Mouse (Mus musculus): ENCODE data around the gene Gstm4. TPM values are rescaled to one million over a fixed set of nuclear protein-coding genes. Genes with fewer than 3 reads are reported as not detected.
A peak's percentile ranks its signal among the peaks of the same experiment; 100 is the strongest.
"Not testable (repeated sequence)": the region's sequence is repeated elsewhere in the genome, so short reads cannot be mapped to it uniquely, and the experiment has no call there.

The Gstm4 gene
- total and polyA plus RNA-seq, 2 experiments from 2014 or later, result 6.7 to 23.0 TPM

DNA sequence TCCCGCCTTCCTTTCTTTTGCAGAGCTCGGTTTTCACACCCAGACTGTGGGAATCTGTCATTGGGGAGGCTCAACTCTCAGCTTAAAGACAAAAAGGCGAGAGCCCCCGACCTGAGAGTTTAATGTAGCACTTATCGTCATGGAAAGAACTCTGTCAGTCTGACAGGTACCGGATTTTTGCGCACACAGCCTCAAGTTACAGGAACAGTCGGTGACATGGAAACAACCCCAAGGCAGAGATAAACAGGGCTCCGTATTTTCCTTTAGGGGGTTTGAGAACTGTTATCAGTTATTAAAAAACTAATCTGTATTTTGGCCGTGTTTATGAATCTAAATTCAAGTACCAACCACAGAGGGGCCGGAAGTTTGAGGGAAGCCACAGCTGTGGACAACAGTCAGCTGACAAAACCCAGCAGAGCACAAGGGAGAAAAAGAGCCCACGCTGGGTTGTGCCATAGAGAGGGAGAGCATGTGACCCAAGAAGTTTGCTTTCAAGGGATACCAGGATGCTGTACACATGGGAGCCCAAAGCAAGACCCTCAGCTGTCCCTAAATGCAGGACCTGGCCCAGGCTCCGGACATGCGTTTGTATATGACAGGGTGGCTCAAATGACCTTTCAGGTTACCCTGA lies 26.4 kb downstream of the Gstm4 start:
- Histone ChIP-seq H3K9me3 (ENCODE audit: low read length) (no peaks in the 10 kb centered on the region), H3K9ac (replicated peaks; ENCODE audit: low read length) (peak overlapping the region; percentile 35; the same call in 1 of the 2 replicates), H3K4me2 (ENCODE audit: low read depth, low read length) (peak overlapping the region; percentile 76), H3K36me3 (ENCODE audit: insufficient read depth, low read length) (no peaks in the 10 kb centered on the region), H3K4me1 (ENCODE audit: insufficient read depth, low read length) (peaks cover 10% of the 10 kb centered on the region), H3K27ac (peak overlapping the region; percentile 91; the same call in 1 of the 2 replicates), H3K27me3 (ENCODE audit: insufficient read depth, low read length) (no peaks in the 10 kb centered on the region), H3K4me3 (ENCODE audit: low read length) (peak overlapping the region; percentile 41)
- ATAC-seq (no peak), DNase-seq (ENCODE audit: low spot score) (peak; percentile 14)
- WGBS, result 23% methylated on average over 14 of the region's 14 CpGs
- TF ChIP-seq CTCF (IDR thresholded peaks at IDR 0.05; ENCODE audit: low read depth), result no peak

DNA sequence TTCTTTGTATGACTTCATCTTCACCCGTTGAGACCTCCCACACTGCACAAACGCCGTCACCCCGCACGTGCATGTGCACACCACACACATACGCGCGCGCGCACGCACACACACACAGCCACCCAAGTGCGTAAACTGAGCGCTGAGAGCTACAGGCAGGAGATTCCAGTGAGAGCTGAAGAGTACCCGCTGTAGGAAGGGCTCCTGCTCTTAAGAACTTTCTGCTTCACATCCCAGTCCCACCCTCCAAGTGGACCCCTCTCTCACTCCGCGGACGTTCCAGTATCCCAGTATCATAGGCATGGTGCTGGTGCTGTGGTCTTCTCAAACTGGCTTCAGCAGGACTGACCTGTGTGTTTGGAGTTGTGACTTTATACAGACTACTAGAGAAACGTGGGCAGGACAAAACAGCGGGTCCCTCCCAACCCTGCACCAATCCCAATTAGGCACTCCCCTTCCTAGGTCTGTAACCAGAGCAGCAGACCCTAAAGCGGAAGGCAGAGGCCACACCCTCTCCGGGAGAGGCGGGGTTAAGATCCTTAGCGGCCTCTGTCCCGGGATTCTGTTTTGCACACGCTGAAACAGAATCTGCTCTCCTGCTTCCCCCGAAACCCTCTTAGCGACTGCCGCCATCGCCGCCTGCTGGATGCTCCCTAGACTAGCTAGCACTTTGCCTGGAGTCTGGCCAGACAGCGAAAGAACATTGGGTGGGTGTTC lies 27.1 kb downstream of the Gstm4 start, which contains the start of gene Gstm1:
Gstm1 (minus strand) TSS at position 501 of the 717 bp plus-strand sequence.
- no peaks in the 10 kb centered on the region for H3K27me3 ChIP-seq (ENCODE audit: insufficient read depth, low read length)
- under 1% methylated on average over 31 of the region's 31 CpGs for WGBS
- peak within 1 kb of the TSS; percentile 41 for H3K4me3 ChIP-seq (ENCODE audit: low read length)
- peak; percentile 94 for TF ChIP-seq CTCF (IDR thresholded peaks at IDR 0.05; ENCODE audit: low read depth)
- H3K9ac ChIP-seq (replicated peaks; ENCODE audit: low read length), result peak within 1 kb of the TSS; percentile 63
- ATAC-seq, result peak; percentile 97
- H3K9me3 ChIP-seq (ENCODE audit: low read length), result no peaks in the 10 kb centered on the region
- H3K36me3 ChIP-seq (ENCODE audit: insufficient read depth, low read length), result no peaks in the 10 kb centered on the region
- H3K4me1 ChIP-seq (ENCODE audit: insufficient read depth, low read length), result peaks cover 16% of the 10 kb centered on the region
- peak within 1 kb of the TSS; percentile 76 for H3K4me2 ChIP-seq (ENCODE audit: low read depth, low read length)
- peak; percentile 96 for DNase-seq (ENCODE audit: low spot score)
- H3K27ac ChIP-seq, result peak within 1 kb of the TSS; percentile 91

DNA sequence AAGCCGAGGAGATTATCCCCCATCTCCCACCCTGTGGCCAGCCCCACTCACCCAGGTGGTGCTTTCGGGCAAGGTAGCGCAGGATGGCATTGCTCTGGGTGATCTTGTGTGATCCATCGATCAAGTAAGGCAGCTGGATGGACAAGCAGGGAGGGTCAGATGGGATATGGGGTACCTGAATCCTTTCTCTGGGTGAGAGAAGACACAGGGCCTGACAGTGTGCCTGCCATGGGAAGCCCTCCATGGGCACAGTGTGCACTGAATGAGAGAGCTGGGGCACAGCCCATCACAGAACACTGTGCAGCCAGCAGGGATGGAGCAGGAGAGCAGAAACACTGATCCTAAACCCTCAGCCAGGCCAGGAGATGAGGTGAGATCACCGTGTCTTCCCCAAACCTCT lies 28.2 kb downstream of the Gstm4 start:
- Histone ChIP-seq H3K4me1 (ENCODE audit: insufficient read depth, low read length) (peaks cover 16% of the 10 kb centered on the region), H3K4me2 (ENCODE audit: low read depth, low read length) (peak overlapping the region; percentile 76), H3K4me3 (ENCODE audit: low read length) (peak overlapping the region; percentile 41; the same call in 1 of the 2 replicates), H3K9ac (replicated peaks; ENCODE audit: low read length) (0 out of 2 replicates have a peak overlapping the region, but pooled peaks have one; percentile 63), H3K27ac (peak overlapping the region; percentile 91; the same call in 1 of the 2 replicates)
- not testable (repeated sequence) for H3K9me3 ChIP-seq (ENCODE audit: low read length); DNase-seq (ENCODE audit: low spot score); H3K27me3 ChIP-seq (ENCODE audit: insufficient read depth, low read length); ATAC-seq; H3K36me3 ChIP-seq (ENCODE audit: insufficient read depth, low read length)
- 87% methylated on average over 5 of the region's 5 CpGs for WGBS

DNA sequence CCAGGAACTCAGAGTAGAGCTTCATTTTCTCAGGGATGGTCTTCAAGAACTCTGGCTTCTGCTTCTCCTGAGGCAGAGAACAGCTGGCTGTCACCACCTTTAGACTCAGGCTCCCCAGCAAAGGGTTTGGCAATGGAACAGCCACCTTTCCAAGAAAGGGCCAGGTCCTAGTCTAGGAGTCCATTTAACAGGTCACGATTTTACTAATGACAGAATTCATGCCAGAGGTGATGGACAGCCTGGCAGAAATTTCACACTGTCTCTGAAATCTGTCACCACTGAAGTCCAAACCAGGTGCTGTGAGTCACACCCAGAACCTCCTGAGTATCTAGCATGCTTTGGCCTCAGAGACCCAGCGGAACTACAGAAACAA lies 29.7 kb downstream of the Gstm4 start:
- WGBS, result 89% methylated on average over 2 of the region's 2 CpGs
- no peaks in the 10 kb centered on the region for H3K27me3 ChIP-seq (ENCODE audit: insufficient read depth, low read length)
- H3K27ac ChIP-seq, result no peak overlapping the region
- no peaks in the 10 kb centered on the region for H3K36me3 ChIP-seq (ENCODE audit: insufficient read depth, low read length)
- H3K9me3 ChIP-seq (ENCODE audit: low read length), result no peaks in the 10 kb centered on the region
- no peak overlapping the region for H3K4me3 ChIP-seq (ENCODE audit: low read length)
- ATAC-seq (no peak), DNase-seq (ENCODE audit: low spot score) (no peak)
- no peak for TF ChIP-seq CTCF (IDR thresholded peaks at IDR 0.05; ENCODE audit: low read depth)
- H3K9ac ChIP-seq (replicated peaks; ENCODE audit: low read length), result no peak overlapping the region
- H3K4me1 ChIP-seq (ENCODE audit: insufficient read depth, low read length), result peaks cover 16% of the 10 kb centered on the region
- no peak overlapping the region for H3K4me2 ChIP-seq (ENCODE audit: low read depth, low read length)

DNA sequence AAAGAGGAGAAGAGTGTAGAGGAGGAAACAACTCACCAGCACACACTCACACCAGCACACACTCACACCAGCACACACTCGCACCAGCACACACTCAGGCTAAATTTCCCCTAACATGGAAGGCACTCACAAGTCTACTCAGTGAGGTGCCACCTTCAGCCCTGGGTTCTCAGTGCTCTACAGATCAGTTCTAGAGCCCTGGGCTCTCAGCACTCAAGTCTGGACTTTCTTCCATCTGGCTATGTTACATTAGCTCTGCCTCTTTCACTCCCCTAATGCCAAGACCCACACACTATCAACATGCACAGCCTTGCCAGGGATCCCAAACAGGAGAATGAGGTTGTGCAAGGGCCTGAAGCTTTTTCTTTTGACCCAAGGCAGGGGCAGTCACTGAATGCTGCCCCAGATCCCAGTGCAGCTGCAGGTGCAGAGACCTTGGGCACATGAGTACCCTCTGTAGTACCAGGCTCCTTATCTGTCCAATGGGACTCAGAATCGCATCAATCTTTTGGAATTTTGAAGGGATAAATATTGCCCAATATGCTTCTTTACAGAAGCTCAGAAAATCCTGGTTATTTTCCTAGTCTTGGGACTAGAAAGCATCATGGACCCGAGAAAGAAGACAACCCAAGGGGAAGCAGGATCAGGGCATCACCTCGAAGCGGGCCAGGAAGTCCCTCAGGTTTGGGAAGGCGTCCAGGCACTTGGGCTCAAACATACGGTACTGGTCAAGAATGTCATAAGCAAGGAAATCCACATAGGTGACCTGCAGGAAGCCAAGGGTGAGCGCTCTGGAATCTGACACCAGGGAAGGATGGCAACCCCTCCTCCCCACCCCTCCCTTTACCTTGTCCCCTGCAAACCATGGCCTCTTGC lies 30.4 kb downstream of the Gstm4 start:
- H3K36me3 ChIP-seq (ENCODE audit: insufficient read depth, low read length), result no peaks in the 10 kb centered on the region
- no peak for TF ChIP-seq CTCF (IDR thresholded peaks at IDR 0.05; ENCODE audit: low read depth)
- ATAC-seq, result no peak
- no peaks in the 10 kb centered on the region for H3K9me3 ChIP-seq (ENCODE audit: low read length)
- no peak overlapping the region for H3K4me3 ChIP-seq (ENCODE audit: low read length)
- H3K27me3 ChIP-seq (ENCODE audit: insufficient read depth, low read length), result no peaks in the 10 kb centered on the region
- H3K4me1 ChIP-seq (ENCODE audit: insufficient read depth, low read length), result peaks cover 16% of the 10 kb centered on the region
- H3K9ac ChIP-seq (replicated peaks; ENCODE audit: low read length), result no peak overlapping the region
- peak overlapping the region; percentile 45; the same call in 1 of the 2 replicates for H3K27ac ChIP-seq
- H3K4me2 ChIP-seq (ENCODE audit: low read depth, low read length), result no peak overlapping the region
- no peak for DNase-seq (ENCODE audit: low spot score)
- 84% methylated on average over 7 of the region's 8 CpGs for WGBS

DNA sequence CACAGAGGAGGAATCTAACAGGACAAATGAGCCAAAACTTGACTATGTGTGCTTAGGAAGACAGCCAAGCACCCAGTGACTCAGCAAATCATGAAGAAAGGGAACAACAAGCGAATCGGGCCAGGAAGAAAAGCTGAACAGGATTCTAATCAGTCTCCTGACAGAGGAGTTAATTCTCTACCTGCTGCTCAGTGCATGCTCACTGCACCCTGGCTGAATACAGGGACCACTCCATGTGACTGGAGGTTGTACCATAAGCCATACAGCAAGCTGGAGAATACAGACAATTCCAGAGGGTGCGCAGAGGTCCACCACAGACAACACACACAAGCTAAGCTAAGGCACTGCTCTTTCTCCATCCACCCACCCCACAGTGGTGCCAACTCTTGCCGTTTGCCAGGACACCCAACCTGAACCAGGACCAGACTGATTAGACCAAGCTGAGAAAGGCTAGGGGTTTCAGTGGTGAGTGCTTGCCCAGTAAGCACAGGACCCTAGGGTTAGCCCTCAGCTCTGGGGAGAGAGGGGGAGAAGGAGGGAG lies 31.3 kb downstream of the Gstm4 start:
- peak; percentile 58 for DNase-seq (ENCODE audit: low spot score)
- no peak for ATAC-seq

More for the DNA sequence above, 31.3 kb downstream of the Gstm4 start:
- no peak for TF ChIP-seq CTCF (IDR thresholded peaks at IDR 0.05; ENCODE audit: low read depth)
- H3K4me1 ChIP-seq (ENCODE audit: insufficient read depth, low read length), result peaks cover 13% of the 10 kb centered on the region
- H3K4me2 ChIP-seq (ENCODE audit: low read depth, low read length), result no peak overlapping the region; the same call in 1 of the 2 replicates
- WGBS, result 64% methylated on average over 4 of the region's 4 CpGs
- H3K4me3 ChIP-seq (ENCODE audit: low read length), result no peak overlapping the region
- H3K27ac ChIP-seq, result peak overlapping the region; percentile 45; the same call in 1 of the 2 replicates
- H3K9ac ChIP-seq (replicated peaks; ENCODE audit: low read length), result no peak overlapping the region
- H3K27me3 ChIP-seq (ENCODE audit: insufficient read depth, low read length), result no peaks in the 10 kb centered on the region
- H3K9me3 ChIP-seq (ENCODE audit: low read length), result no peaks in the 10 kb centered on the region
- H3K36me3 ChIP-seq (ENCODE audit: insufficient read depth, low read length), result no peaks in the 10 kb centered on the region
